Mouse (Mus musculus): ENCODE results near the gene Smurf1.

The Smurf1 gene

GRCm38 (mm10) chr5:144897881-144898280 lies 67.8 kb downstream of the Smurf1 start:
- in situ Hi-C loops (cut with MboI; ENCODE audit: low pct_unique_long_range_greater_than_20kb in 1 of 2, low sequenced_read_pairs in 2 of 2, unreplicated experiment in 1 of 2), result no loop called here

- in situ Hi-C loops (cut with MboI; ENCODE audit: low pct_unique_long_range_greater_than_20kb in 1 of 2, low sequenced_read_pairs in 2 of 2, unreplicated experiment in 1 of 2), result no loop called here
Observed at GRCm38 (mm10) chr5:144891276-144891675, 74.4 kb downstream of the Smurf1 start.

- in situ Hi-C loops (cut with MboI; ENCODE audit: low pct_unique_long_range_greater_than_20kb in 1 of 2, low sequenced_read_pairs in 2 of 2, unreplicated experiment in 1 of 2), result loop anchor here in 1 of 2 experiments (10.0 kb wide), 1 partner anchor 99 kb away; no protein-coding TSS in a partner anchor
Observed at GRCm38 (mm10) chr5:144885968-144886650, 79.5 kb downstream of the Smurf1 start.

- in situ Hi-C loops (cut with MboI; ENCODE audit: low pct_unique_long_range_greater_than_20kb in 1 of 2, low sequenced_read_pairs in 2 of 2, unreplicated experiment in 1 of 2), result loop anchor here in 1 of 2 experiments (10.0 kb wide), 1 partner anchor 100 kb away; no protein-coding TSS in a partner anchor
Observed at GRCm38 (mm10) chr5:144884629-144885217, 80.9 kb downstream of the Smurf1 start.

GRCm38 (mm10) chr5:144881670-144882399 lies 83.8 kb downstream of the Smurf1 start:
- in situ Hi-C loops (cut with MboI; ENCODE audit: low pct_unique_long_range_greater_than_20kb in 1 of 2, low sequenced_read_pairs in 2 of 2, unreplicated experiment in 1 of 2), result loop anchor here in 1 of 2 experiments (10.0 kb wide), 1 partner anchor 103 kb away; no protein-coding TSS in a partner anchor

GRCm38 (mm10) chr5:144877021-144877420 lies 88.6 kb downstream of the Smurf1 start:
- in situ Hi-C loops (cut with MboI; ENCODE audit: low pct_unique_long_range_greater_than_20kb in 1 of 2, low sequenced_read_pairs in 2 of 2, unreplicated experiment in 1 of 2), result no loop called here

GRCm38 (mm10) chr5:144875892-144876291 lies 89.8 kb downstream of the Smurf1 start:
- in situ Hi-C loops (cut with MboI; ENCODE audit: low pct_unique_long_range_greater_than_20kb in 1 of 2, low sequenced_read_pairs in 2 of 2, unreplicated experiment in 1 of 2), result no loop called here

- in situ Hi-C loops (cut with MboI; ENCODE audit: low pct_unique_long_range_greater_than_20kb in 1 of 2, low sequenced_read_pairs in 2 of 2, unreplicated experiment in 1 of 2), result no loop called here
Observed at GRCm38 (mm10) chr5:144875227-144875626, 90.4 kb downstream of the Smurf1 start.

GRCm38 (mm10) chr5:144872867-144873266 lies 92.8 kb downstream of the Smurf1 start:
- in situ Hi-C loops (cut with MboI; ENCODE audit: low pct_unique_long_range_greater_than_20kb in 1 of 2, low sequenced_read_pairs in 2 of 2, unreplicated experiment in 1 of 2), result no loop called here

- in situ Hi-C loops (cut with MboI; ENCODE audit: low pct_unique_long_range_greater_than_20kb in 1 of 2, low sequenced_read_pairs in 2 of 2, unreplicated experiment in 1 of 2), result no loop called here
Observed at GRCm38 (mm10) chr5:144872326-144872725, 93.3 kb downstream of the Smurf1 start.

GRCm38 (mm10) chr5:144871775-144872174 lies 93.9 kb downstream of the Smurf1 start:
- in situ Hi-C loops (cut with MboI; ENCODE audit: low pct_unique_long_range_greater_than_20kb in 1 of 2, low sequenced_read_pairs in 2 of 2, unreplicated experiment in 1 of 2), result no loop called here

- in situ Hi-C loops (cut with MboI; ENCODE audit: low pct_unique_long_range_greater_than_20kb in 1 of 2, low sequenced_read_pairs in 2 of 2, unreplicated experiment in 1 of 2), result no loop called here
Observed at GRCm38 (mm10) chr5:144870782-144871181, 94.9 kb downstream of the Smurf1 start.

- in situ Hi-C loops (cut with MboI; ENCODE audit: low pct_unique_long_range_greater_than_20kb in 1 of 2, low sequenced_read_pairs in 2 of 2, unreplicated experiment in 1 of 2), result no loop called here
Observed at GRCm38 (mm10) chr5:144869466-144869865, 96.2 kb downstream of the Smurf1 start.

GRCm38 (mm10) chr5:144866923-144867322 lies 98.7 kb downstream of the Smurf1 start:
- in situ Hi-C loops (cut with MboI; ENCODE audit: low pct_unique_long_range_greater_than_20kb in 1 of 2, low sequenced_read_pairs in 2 of 2, unreplicated experiment in 1 of 2), result no loop called here

- in situ Hi-C loops (cut with MboI; ENCODE audit: low pct_unique_long_range_greater_than_20kb in 1 of 2, low sequenced_read_pairs in 2 of 2, unreplicated experiment in 1 of 2), result no loop called here
Observed at GRCm38 (mm10) chr5:144860913-144861312, 104.7 kb downstream of the Smurf1 start.

- in situ Hi-C loops (cut with MboI; ENCODE audit: low pct_unique_long_range_greater_than_20kb in 1 of 2, low sequenced_read_pairs in 2 of 2, unreplicated experiment in 1 of 2), result loop anchor here in 1 of 2 experiments (10.0 kb wide), 1 partner anchor 126 kb away; no protein-coding TSS in a partner anchor
Observed at GRCm38 (mm10) chr5:144859284-144859683, 106.4 kb downstream of the Smurf1 start.

GRCm38 (mm10) chr5:144858527-144858926 lies 107.1 kb downstream of the Smurf1 start:
- in situ Hi-C loops (cut with MboI; ENCODE audit: low pct_unique_long_range_greater_than_20kb in 1 of 2, low sequenced_read_pairs in 2 of 2, unreplicated experiment in 1 of 2), result loop anchor here in 1 of 2 experiments (10.0 kb wide), 1 partner anchor 126 kb away; no protein-coding TSS in a partner anchor

GRCm38 (mm10) chr5:144855936-144856335 lies 109.7 kb downstream of the Smurf1 start:
- in situ Hi-C loops (cut with MboI; ENCODE audit: low pct_unique_long_range_greater_than_20kb in 1 of 2, low sequenced_read_pairs in 2 of 2, unreplicated experiment in 1 of 2), result loop anchor here in 1 of 2 experiments (10.0 kb wide), 1 partner anchor 129 kb away; no protein-coding TSS in a partner anchor

- in situ Hi-C loops (cut with MboI; ENCODE audit: low pct_unique_long_range_greater_than_20kb in 1 of 2, low sequenced_read_pairs in 2 of 2, unreplicated experiment in 1 of 2), result loop anchor here in 1 of 2 experiments (10.0 kb wide), 1 partner anchor 131 kb away; no protein-coding TSS in a partner anchor
Observed at GRCm38 (mm10) chr5:144853931-144854330, 111.7 kb downstream of the Smurf1 start.
